Mouse (Mus musculus): ENCODE data around the gene Rpsa. TPM values are rescaled to one million over a fixed set of nuclear protein-coding genes. Genes with fewer than 3 reads are reported as not detected.

Rpsa gene
- polyA plus RNA-seq (2014; fragmentation: Illumina TruSeq; extraction: RNeasy Lipid Tissue Mini Kit (QIAGEN cat#74804); ENCODE audit: low read depth, low replicate concordance), result 85.7 TPM

GRCm38 (mm10) chr9:120127538-120128251 is at the start of gene Rpsa:
Gene Rpsa, plus strand, starts transcription at chr9:120127689.

GRCm38 (mm10) chr9:120091696-120092238 is 35.7 kb upstream of the Rpsa start, which contains the start of gene Ccr8:
Gene Ccr8, plus strand, starts transcription at chr9:120092114.

GRCm38 (mm10) chr9:120110211-120111018 is 17.1 kb upstream of the Rpsa start, which contains the start of gene Slc25a38:
Gene Slc25a38, plus strand, starts transcription at chr9:120110374.

GRCm38 (mm10) chr9:120149222-120149828 is 21.8 kb downstream of the Rpsa start, which contains the start of gene Mobp:
Gene Mobp, plus strand, starts transcription at chr9:120149707.

Other genes with a start within 250 kb of the Rpsa start
- gene Wdr48, start 232.8 kb upstream of the Rpsa start, polyA plus RNA-seq (2014; fragmentation: Illumina TruSeq; extraction: RNeasy Lipid Tissue Mini Kit (QIAGEN cat#74804); ENCODE audit: low read depth, low replicate concordance), result 22.5 TPM
- 2.6 TPM for gene Gorasp1, start 190.1 kb upstream of the Rpsa start, polyA plus RNA-seq (2014; fragmentation: Illumina TruSeq; extraction: RNeasy Lipid Tissue Mini Kit (QIAGEN cat#74804); ENCODE audit: low read depth, low replicate concordance)
- not detected for gene Ttc21a, start 190.1 kb upstream of the Rpsa start, polyA plus RNA-seq (2014; fragmentation: Illumina TruSeq; extraction: RNeasy Lipid Tissue Mini Kit (QIAGEN cat#74804); ENCODE audit: low read depth, low replicate concordance)
- gene Csrnp1, start 143.0 kb upstream of the Rpsa start, polyA plus RNA-seq (2014; fragmentation: Illumina TruSeq; extraction: RNeasy Lipid Tissue Mini Kit (QIAGEN cat#74804); ENCODE audit: low read depth, low replicate concordance), result 0.50 TPM
- not detected for gene Xirp1, start 104.1 kb upstream of the Rpsa start, polyA plus RNA-seq (2014; fragmentation: Illumina TruSeq; extraction: RNeasy Lipid Tissue Mini Kit (QIAGEN cat#74804); ENCODE audit: low read depth, low replicate concordance)
- 0.50 TPM for gene Cx3cr1, start 57.8 kb upstream of the Rpsa start, polyA plus RNA-seq (2014; fragmentation: Illumina TruSeq; extraction: RNeasy Lipid Tissue Mini Kit (QIAGEN cat#74804); ENCODE audit: low read depth, low replicate concordance)
- gene Ccr8, start 35.6 kb upstream of the Rpsa start, polyA plus RNA-seq (2014; fragmentation: Illumina TruSeq; extraction: RNeasy Lipid Tissue Mini Kit (QIAGEN cat#74804); ENCODE audit: low read depth, low replicate concordance), result not detected
- gene Slc25a38, start 17.3 kb upstream of the Rpsa start, polyA plus RNA-seq (2014; fragmentation: Illumina TruSeq; extraction: RNeasy Lipid Tissue Mini Kit (QIAGEN cat#74804); ENCODE audit: low read depth, low replicate concordance), result 3.0 TPM
- gene Mobp, start 22.0 kb downstream of the Rpsa start, polyA plus RNA-seq (2014; fragmentation: Illumina TruSeq; extraction: RNeasy Lipid Tissue Mini Kit (QIAGEN cat#74804); ENCODE audit: low read depth, low replicate concordance), result not detected
- not detected for gene Myrip, start 173.8 kb downstream of the Rpsa start, polyA plus RNA-seq (2014; fragmentation: Illumina TruSeq; extraction: RNeasy Lipid Tissue Mini Kit (QIAGEN cat#74804); ENCODE audit: low read depth, low replicate concordance)